Mouse (Mus musculus) macrophage (primary cell): ENCODE results near the gene Sh2d3c. TPM values are rescaled to one million over a fixed set of nuclear protein-coding genes. Genes with fewer than 3 reads are reported as not detected.

Source experiments
- H3K27ac ChIP-seq: fragments of 350-480 bp; formaldehyde crosslinking; 2 replicates; pipeline ENCODE4 v1.9.0; 2021
- H3K36me3 ChIP-seq: fragments of 350-480 bp; formaldehyde crosslinking; 2 replicates; pipeline ENCODE4 v1.9.0; 2021; ENCODE audit errors: inconsistent target
- H3K4me3 ChIP-seq: fragments of 350-480 bp; formaldehyde crosslinking; 2 replicates; pipeline ENCODE4 v1.9.0; 2021; ENCODE audit errors: inconsistent target
- H3K79me2 ChIP-seq: fragments of 350-480 bp; formaldehyde crosslinking; 2 replicates; pipeline ENCODE4 v1.9.0; 2021; ENCODE audit errors: inconsistent target
- WGBS: methylation state at CpG from one replicate; pipeline ENCODE4 v1.1.7; 2026; ENCODE audit warnings: inconsistent platforms; ENCODE audit not compliant: missing documents; 5-methylcytosine and 5-hydroxymethylcytosine counted together
- polyA plus RNA-seq: library from polyadenylated mRNA; stranded (reverse); fragments of 250-400 nt; gene quantifications from 3 replicates; pipeline ENCODE4 v1.2.4, GENCODE M21; 2018; ENCODE audit warnings: inconsistent platforms

Gene Sh2d3c
- polyA plus RNA-seq, 1 experiment from 2014 or later: 9.3 TPM

- 86% methylated on average over 18 of the region's 20 CpGs for WGBS
- Histone ChIP-seq H3K4me3 (no peak overlapping the region), H3K79me2 (peaks cover 60% of the 10 kb centered on the region), H3K36me3 (peaks cover 50% of the 10 kb centered on the region), H3K27ac (peak overlapping the region; percentile 76)
Measured at GRCm38 (mm10) chr2:32709521-32710137, 11.2 kb upstream of the Sh2d3c start.

- Histone ChIP-seq H3K36me3 (peaks cover 44% of the 10 kb centered on the region), H3K79me2 (peaks cover 60% of the 10 kb centered on the region), H3K4me3 (peak overlapping the region; percentile 80; the same call in 1 of the 2 replicates), H3K27ac (peak overlapping the region; percentile 76)
- 0% methylated on average over 5 of the region's 5 CpGs for WGBS
Measured at GRCm38 (mm10) chr2:32710425-32710824, 10.4 kb upstream of the Sh2d3c start.

GRCm38 (mm10) chr2:32711301-32712056 is 9.4 kb upstream of the Sh2d3c start:
- Histone ChIP-seq H3K27ac (peak overlapping the region; percentile 76), H3K79me2 (peaks cover 57% of the 10 kb centered on the region), H3K4me3 (peak overlapping the region; percentile 80), H3K36me3 (peaks cover 34% of the 10 kb centered on the region)
- WGBS: 25% methylated on average over 9 of the region's 9 CpGs

GRCm38 (mm10) chr2:32712108-32712551 is 8.7 kb upstream of the Sh2d3c start:
- Histone ChIP-seq H3K36me3 (peaks cover 27% of the 10 kb centered on the region), H3K79me2 (peaks cover 50% of the 10 kb centered on the region), H3K27ac (peak overlapping the region; percentile 76), H3K4me3 (peak overlapping the region; percentile 80)
- WGBS: under 1% methylated on average over 41 of the region's 41 CpGs

GRCm38 (mm10) chr2:32712586-32712933 is 8.3 kb upstream of the Sh2d3c start:
- Histone ChIP-seq H3K4me3 (peak overlapping the region; percentile 80), H3K27ac (peak overlapping the region; percentile 76; the same call in 1 of the 2 replicates), H3K79me2 (peaks cover 46% of the 10 kb centered on the region), H3K36me3 (peaks cover 24% of the 10 kb centered on the region; the same call in 1 of the 2 replicates)
- under 1% methylated on average over 37 of the region's 44 CpGs for WGBS

GRCm38 (mm10) chr2:32712934-32713817 is 7.7 kb upstream of the Sh2d3c start, which contains the start of gene Cdk9:
TSS of gene Cdk9 (minus strand) at chr2:32713076.
- under 1% methylated on average over 52 of the region's 79 CpGs for WGBS
- peak within 1 kb of the TSS; percentile 98 for H3K27ac ChIP-seq
- H3K4me3 ChIP-seq: peak within 1 kb of the TSS; percentile 80
- H3K79me2 ChIP-seq: peaks cover 40% of the 10 kb centered on the region
- peaks cover 19% of the 10 kb centered on the region; the same call in 1 of the 2 replicates for H3K36me3 ChIP-seq

- Histone ChIP-seq H3K36me3 (peaks cover 8% of the 10 kb centered on the region; the same call in 1 of the 2 replicates), H3K4me3 (no peak overlapping the region; the same call in 1 of the 2 replicates), H3K27ac (peak overlapping the region; percentile 98), H3K79me2 (peaks cover 28% of the 10 kb centered on the region)
- 25% methylated on average over 11 of the region's 11 CpGs for WGBS
Measured at GRCm38 (mm10) chr2:32714117-32714986, 6.5 kb upstream of the Sh2d3c start.

- Histone ChIP-seq H3K4me3 (no peak overlapping the region), H3K36me3 (peaks cover 2% of the 10 kb centered on the region; the same call in 1 of the 2 replicates), H3K79me2 (peaks cover 22% of the 10 kb centered on the region), H3K27ac (peak overlapping the region; percentile 98)
- WGBS: 0% methylated on average over 4 of the region's 4 CpGs
Measured at GRCm38 (mm10) chr2:32714987-32715425, 5.8 kb upstream of the Sh2d3c start.

- H3K79me2 ChIP-seq: peaks cover 36% of the 10 kb centered on the region
- no peak overlapping the region for H3K4me3 ChIP-seq
- no peaks in the 10 kb centered on the region for H3K36me3 ChIP-seq
- 61% methylated on average over 9 of the region's 9 CpGs for WGBS
- peak overlapping the region; percentile 22; the same call in 1 of the 2 replicates for H3K27ac ChIP-seq
Measured at GRCm38 (mm10) chr2:32718761-32719160, 2.1 kb upstream of the Sh2d3c start.

- H3K36me3 ChIP-seq: peaks cover 4% of the 10 kb centered on the region; the same call in 1 of the 2 replicates
- no peak overlapping the region for H3K4me3 ChIP-seq
- peaks cover 48% of the 10 kb centered on the region for H3K79me2 ChIP-seq
- WGBS: 92% methylated on average over 3 of the region's 3 CpGs
- 0 out of 2 replicates have a peak overlapping the region, but pooled peaks have one; percentile 70 for H3K27ac ChIP-seq
Measured at GRCm38 (mm10) chr2:32720053-32720452, 802 bp upstream of the Sh2d3c start.

- Histone ChIP-seq H3K4me3 (peak overlapping the region; percentile 51), H3K27ac (peak overlapping the region; percentile 70), H3K79me2 (peaks cover 59% of the 10 kb centered on the region), H3K36me3 (peaks cover 9% of the 10 kb centered on the region; the same call in 1 of the 2 replicates)
- 14% methylated on average over 6 of the region's 6 CpGs for WGBS
Measured at GRCm38 (mm10) chr2:32722046-32722445, 1.2 kb downstream of the Sh2d3c start.

- peaks cover 60% of the 10 kb centered on the region for H3K79me2 ChIP-seq
- 51% methylated on average over 3 of the region's 3 CpGs for WGBS
- no peak overlapping the region for H3K27ac ChIP-seq
- H3K36me3 ChIP-seq: peaks cover 9% of the 10 kb centered on the region; the same call in 1 of the 2 replicates
- no peak overlapping the region for H3K4me3 ChIP-seq
Measured at GRCm38 (mm10) chr2:32722581-32722980, 1.7 kb downstream of the Sh2d3c start.

GRCm38 (mm10) chr2:32724149-32724548 is 3.3 kb downstream of the Sh2d3c start:
- H3K27ac ChIP-seq: no peak overlapping the region

More at GRCm38 (mm10) chr2:32724149-32724548, 3.3 kb downstream of the Sh2d3c start:
- WGBS: 97% methylated on average over 4 of the region's 4 CpGs
- H3K36me3 ChIP-seq: peaks cover 9% of the 10 kb centered on the region; the same call in 1 of the 2 replicates
- H3K79me2 ChIP-seq: peaks cover 73% of the 10 kb centered on the region
- no peak overlapping the region for H3K4me3 ChIP-seq
